Mouse (Mus musculus): ENCODE results near the gene Alkbh2.

The Alkbh2 gene

GRCm38 (mm10) chr5:114127374-114128349 lies at the start of gene Alkbh2:
Gene Alkbh2, minus strand, starts transcription at chr5:114128218.
- DNase-seq (ENCODE audit: low spot score): peak; percentile 94

GRCm38 (mm10) chr5:114176548-114177400 lies 48.8 kb upstream of the Alkbh2 start:
- DNase-seq (ENCODE audit: low spot score): no peak

- peak; percentile 100 for DNase-seq (ENCODE audit: low spot score)
Measured at GRCm38 (mm10) chr5:114175596-114176171, 47.7 kb upstream of the Alkbh2 start.

GRCm38 (mm10) chr5:114174639-114175038 lies 46.6 kb upstream of the Alkbh2 start:
- DNase-seq (ENCODE audit: low spot score): peak; percentile 91

- DNase-seq (ENCODE audit: low spot score): no peak
Measured at GRCm38 (mm10) chr5:114173877-114174581, 46.0 kb upstream of the Alkbh2 start.

GRCm38 (mm10) chr5:114173458-114173857 lies 45.4 kb upstream of the Alkbh2 start:
- no peak for DNase-seq (ENCODE audit: low spot score)

- no peak for DNase-seq (ENCODE audit: low spot score)
Measured at GRCm38 (mm10) chr5:114172936-114173335, 44.9 kb upstream of the Alkbh2 start.

GRCm38 (mm10) chr5:114170345-114170744 lies 42.3 kb upstream of the Alkbh2 start:
- no peak for DNase-seq (ENCODE audit: low spot score)

GRCm38 (mm10) chr5:114163117-114163696 lies 35.2 kb upstream of the Alkbh2 start:
- DNase-seq (ENCODE audit: low spot score): no peak

GRCm38 (mm10) chr5:114162106-114162815 lies 34.2 kb upstream of the Alkbh2 start:
- DNase-seq (ENCODE audit: low spot score): no peak

- DNase-seq (ENCODE audit: low spot score): no peak
Measured at GRCm38 (mm10) chr5:114161424-114161823, 33.4 kb upstream of the Alkbh2 start.

- DNase-seq (ENCODE audit: low spot score): no peak
Measured at GRCm38 (mm10) chr5:114157236-114157635, 29.2 kb upstream of the Alkbh2 start.

GRCm38 (mm10) chr5:114155168-114155933 lies 27.3 kb upstream of the Alkbh2 start:
- no peak for DNase-seq (ENCODE audit: low spot score)

- no peak for DNase-seq (ENCODE audit: low spot score)
Measured at GRCm38 (mm10) chr5:114154765-114155164, 26.7 kb upstream of the Alkbh2 start.

- no peak for DNase-seq (ENCODE audit: low spot score)
Measured at GRCm38 (mm10) chr5:114153490-114153889, 25.5 kb upstream of the Alkbh2 start.

GRCm38 (mm10) chr5:114152359-114153092 lies 24.5 kb upstream of the Alkbh2 start:
- no peak for DNase-seq (ENCODE audit: low spot score)

GRCm38 (mm10) chr5:114147043-114147972 lies 19.3 kb upstream of the Alkbh2 start:
- DNase-seq (ENCODE audit: low spot score): no peak
